Mouse (Mus musculus): ENCODE data around the gene Hyal1. TPM values are rescaled to one million over a fixed set of nuclear protein-coding genes. Genes with fewer than 3 reads are reported as not detected.
"Not testable (repeated sequence)": the region's sequence is repeated elsewhere in the genome, so short reads cannot be mapped to it uniquely, and the experiment has no call there.

Gene Hyal1
- polyA plus RNA-seq, 1 experiment from 2014 or later = 6.8 TPM

- peak overlapping the region; percentile 84 for H3K4me3 ChIP-seq
- peaks cover 38% of the 10 kb centered on the region for H3K27me3 ChIP-seq (ENCODE audit: insufficient read depth, poor library complexity, severe bottlenecking)
- peak overlapping the region; percentile 96 for H3K27ac ChIP-seq
- no peaks in the 10 kb centered on the region for H3K9me3 ChIP-seq
- peaks cover 24% of the 10 kb centered on the region for H3K36me3 ChIP-seq
- 8% methylated on average over 37 of the region's 37 CpGs for WGBS
- peaks cover 62% of the 10 kb centered on the region for H3K4me1 ChIP-seq
- no peak for DNase-seq (ENCODE audit: low spot score)
Measured at GRCm38 (mm10) chr9:107553541-107554318, 23.0 kb upstream of the Hyal1 start.

- peak; percentile 99 for DNase-seq (ENCODE audit: low spot score)
- Histone ChIP-seq H3K27ac (peak overlapping the region; percentile 96), H3K9me3 (no peaks in the 10 kb centered on the region), H3K4me3 (peak overlapping the region; percentile 84), H3K36me3 (peaks cover 31% of the 10 kb centered on the region), H3K27me3 (ENCODE audit: insufficient read depth, poor library complexity, severe bottlenecking) (peaks cover 32% of the 10 kb centered on the region), H3K4me1 (peaks cover 62% of the 10 kb centered on the region)
- WGBS = 0% methylated on average over 53 of the region's 53 CpGs
Measured at GRCm38 (mm10) chr9:107554319-107554825, 22.4 kb upstream of the Hyal1 start.

GRCm38 (mm10) chr9:107555031-107555457 is 21.7 kb upstream of the Hyal1 start:
- Histone ChIP-seq H3K27me3 (ENCODE audit: insufficient read depth, poor library complexity, severe bottlenecking) (peaks cover 25% of the 10 kb centered on the region), H3K36me3 (peaks cover 37% of the 10 kb centered on the region), H3K4me1 (peaks cover 56% of the 10 kb centered on the region), H3K9me3 (no peaks in the 10 kb centered on the region), H3K4me3 (peak overlapping the region; percentile 84), H3K27ac (peak overlapping the region; percentile 96)
- under 1% methylated on average over 23 of the region's 23 CpGs for WGBS
- peak; percentile 87 for DNase-seq (ENCODE audit: low spot score)

DNA sequence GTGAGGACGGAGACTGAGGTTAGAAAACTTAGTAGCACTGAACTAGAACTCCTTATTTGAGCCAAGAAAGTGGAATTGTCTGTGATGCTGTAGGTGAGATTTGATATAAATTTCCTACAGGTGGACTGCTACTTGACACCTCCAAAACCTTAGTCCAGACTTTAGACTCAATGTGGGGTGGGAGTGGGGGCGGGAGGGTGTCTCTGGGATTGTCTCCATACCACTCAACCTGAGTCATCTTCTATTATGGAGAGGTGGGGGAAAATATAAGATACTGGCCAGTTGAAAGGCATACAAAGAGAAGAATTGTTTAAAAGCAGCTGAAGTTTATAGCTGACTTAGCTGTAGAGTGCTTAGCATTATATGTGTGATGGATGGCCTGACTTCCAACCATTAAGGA is 21.0 kb upstream of the Hyal1 start:
- H3K4me1 ChIP-seq = peaks cover 50% of the 10 kb centered on the region

DNA sequence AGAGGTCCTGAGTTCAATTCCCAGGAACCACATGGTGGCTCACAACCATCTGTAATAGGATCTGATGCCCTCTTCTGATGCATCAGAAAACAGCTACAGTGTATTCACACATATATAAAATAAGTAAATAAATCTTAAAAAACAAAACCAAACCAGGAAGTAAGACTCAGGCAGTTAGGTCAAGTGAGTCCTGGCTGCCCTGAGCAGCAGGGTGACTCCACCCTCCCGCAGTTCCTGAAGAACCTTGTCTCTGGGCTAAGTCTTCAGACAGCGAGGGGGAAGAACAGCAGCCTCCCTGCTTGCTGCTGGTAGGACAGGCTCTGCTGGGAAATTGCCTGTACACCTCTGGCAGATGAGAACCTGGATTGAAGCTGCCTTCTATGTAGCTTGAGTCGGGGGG is 20.4 kb upstream of the Hyal1 start:
- H3K36me3 ChIP-seq = peaks cover 50% of the 10 kb centered on the region
- H3K4me1 ChIP-seq = peaks cover 43% of the 10 kb centered on the region
- peaks cover 12% of the 10 kb centered on the region; the same call in 1 of the 2 replicates for H3K27me3 ChIP-seq (ENCODE audit: insufficient read depth, poor library complexity, severe bottlenecking)
- H3K9me3 ChIP-seq = no peaks in the 10 kb centered on the region
- no peak for DNase-seq (ENCODE audit: low spot score)
- WGBS = 67% methylated on average over 3 of the region's 3 CpGs
- H3K27ac ChIP-seq = peak overlapping the region; percentile 96; the same call in 1 of the 2 replicates
- H3K4me3 ChIP-seq = peak overlapping the region; percentile 84

More for the DNA sequence above, 21.0 kb upstream of the Hyal1 start:
- no peak for DNase-seq (ENCODE audit: low spot score)
- H3K9me3 ChIP-seq = no peaks in the 10 kb centered on the region
- H3K36me3 ChIP-seq = peaks cover 44% of the 10 kb centered on the region
- H3K27me3 ChIP-seq (ENCODE audit: insufficient read depth, poor library complexity, severe bottlenecking) = peaks cover 18% of the 10 kb centered on the region
- 38% methylated on average over 2 of the region's 2 CpGs for WGBS
- H3K27ac ChIP-seq = peak overlapping the region; percentile 96
- peak overlapping the region; percentile 84 for H3K4me3 ChIP-seq

GRCm38 (mm10) chr9:107563029-107563581 is 13.6 kb upstream of the Hyal1 start, which contains the start of gene Tusc2:
TSS of gene Tusc2 (plus strand) at chr9:107563255.
- peak; percentile 99 for DNase-seq (ENCODE audit: low spot score)
- Histone ChIP-seq H3K27ac (peak within 1 kb of the TSS; percentile 85), H3K9me3 (no peaks in the 10 kb centered on the region), H3K4me1 (peaks cover 38% of the 10 kb centered on the region), H3K27me3 (ENCODE audit: insufficient read depth, poor library complexity, severe bottlenecking) (no peaks in the 10 kb centered on the region), H3K4me3 (peak within 1 kb of the TSS; percentile 91), H3K36me3 (peaks cover 58% of the 10 kb centered on the region)
- WGBS = under 1% methylated on average over 46 of the region's 46 CpGs

GRCm38 (mm10) chr9:107565556-107565955 is 11.2 kb upstream of the Hyal1 start:
- not testable (repeated sequence) for DNase-seq (ENCODE audit: low spot score); H3K4me3 ChIP-seq; H3K27me3 ChIP-seq (ENCODE audit: insufficient read depth, poor library complexity, severe bottlenecking); H3K9me3 ChIP-seq
- 47% methylated on average over 5 of the region's 5 CpGs for WGBS
- Histone ChIP-seq H3K27ac (peak overlapping the region; percentile 44; the same call in 1 of the 2 replicates), H3K4me1 (peaks cover 57% of the 10 kb centered on the region), H3K36me3 (peaks cover 37% of the 10 kb centered on the region)

- Histone ChIP-seq H3K4me1 (peaks cover 63% of the 10 kb centered on the region), H3K36me3 (peaks cover 37% of the 10 kb centered on the region), H3K27me3 (ENCODE audit: insufficient read depth, poor library complexity, severe bottlenecking) (no peaks in the 10 kb centered on the region), H3K27ac (peak overlapping the region; percentile 97), H3K9me3 (no peaks in the 10 kb centered on the region), H3K4me3 (peak overlapping the region; percentile 81; the same call in 1 of the 2 replicates)
- DNase-seq (ENCODE audit: low spot score) = no peak
- 54% methylated on average over 15 of the region's 15 CpGs for WGBS
Measured at GRCm38 (mm10) chr9:107566041-107566709, 10.6 kb upstream of the Hyal1 start.

DNA sequence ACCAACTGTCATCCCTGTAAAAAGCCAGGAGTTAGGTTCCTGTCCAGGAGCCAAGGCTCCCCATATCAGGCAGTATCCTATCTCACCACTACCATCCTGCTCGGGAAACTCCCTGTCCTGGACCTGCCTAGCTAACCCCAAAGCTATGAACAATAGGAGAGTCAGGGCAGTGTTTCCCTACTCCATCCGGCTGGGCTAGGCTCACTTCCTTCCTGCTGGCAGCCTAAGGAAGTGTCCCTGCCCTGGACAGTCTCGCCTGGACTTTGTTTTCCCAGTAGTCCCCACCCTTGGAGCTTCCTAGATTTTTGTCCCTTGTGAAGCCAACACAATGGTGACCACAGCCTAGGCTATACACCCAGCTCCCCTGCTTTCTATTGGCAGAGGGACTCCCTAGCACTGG is 9.9 kb upstream of the Hyal1 start:
- Histone ChIP-seq H3K9me3 (no peaks in the 10 kb centered on the region), H3K36me3 (peaks cover 37% of the 10 kb centered on the region), H3K4me3 (peak overlapping the region; percentile 81), H3K4me1 (peaks cover 70% of the 10 kb centered on the region), H3K27ac (peak overlapping the region; percentile 97), H3K27me3 (ENCODE audit: insufficient read depth, poor library complexity, severe bottlenecking) (no peaks in the 10 kb centered on the region)
- no peak for DNase-seq (ENCODE audit: low spot score)
- whole genome bisulfite sequencing = 49% methylated on average over 3 of the region's 3 CpGs

DNA sequence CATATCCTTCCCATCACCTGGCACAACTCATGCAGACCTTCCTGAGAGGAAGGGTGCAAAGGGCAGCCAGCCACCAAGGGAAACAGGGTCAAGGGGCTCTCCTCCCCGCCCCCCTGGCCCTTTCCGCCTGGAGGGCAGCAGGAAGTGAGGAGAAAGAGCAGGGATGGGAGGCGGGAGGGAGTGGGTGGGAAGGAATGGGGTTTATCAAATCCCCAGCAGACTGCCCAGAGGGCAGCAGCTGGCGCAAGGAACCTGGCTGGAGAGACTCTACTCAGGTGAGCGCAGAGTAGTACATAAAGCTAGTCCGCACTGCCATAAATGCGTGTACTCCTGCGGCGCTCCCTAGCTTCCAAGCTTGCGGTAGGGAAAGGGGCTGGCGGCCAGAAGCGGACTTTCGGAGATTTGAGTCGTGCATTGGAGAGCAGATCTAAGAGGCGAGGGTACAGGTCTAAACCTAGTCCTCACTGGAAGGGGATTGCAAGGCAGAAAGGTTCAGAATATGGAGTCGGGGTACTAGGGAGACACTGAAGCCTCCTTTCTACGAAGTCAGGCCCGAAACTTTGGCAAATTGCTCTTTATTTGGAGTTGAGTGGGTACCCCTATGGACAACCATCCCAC is 8.9 kb upstream of the Hyal1 start, which contains the start of gene Hyal2:
Hyal2 (plus strand) TSS at position 244 of the 618 bp plus-strand sequence.
- WGBS = 6% methylated on average over 18 of the region's 18 CpGs
- Histone ChIP-seq H3K27ac (peak within 1 kb of the TSS; percentile 97), H3K4me3 (peak within 1 kb of the TSS; percentile 81), H3K36me3 (peaks cover 41% of the 10 kb centered on the region), H3K27me3 (ENCODE audit: insufficient read depth, poor library complexity, severe bottlenecking) (no peaks in the 10 kb centered on the region), H3K4me1 (peaks cover 75% of the 10 kb centered on the region), H3K9me3 (no peaks in the 10 kb centered on the region)
- DNase-seq (ENCODE audit: low spot score) = no peak

DNA sequence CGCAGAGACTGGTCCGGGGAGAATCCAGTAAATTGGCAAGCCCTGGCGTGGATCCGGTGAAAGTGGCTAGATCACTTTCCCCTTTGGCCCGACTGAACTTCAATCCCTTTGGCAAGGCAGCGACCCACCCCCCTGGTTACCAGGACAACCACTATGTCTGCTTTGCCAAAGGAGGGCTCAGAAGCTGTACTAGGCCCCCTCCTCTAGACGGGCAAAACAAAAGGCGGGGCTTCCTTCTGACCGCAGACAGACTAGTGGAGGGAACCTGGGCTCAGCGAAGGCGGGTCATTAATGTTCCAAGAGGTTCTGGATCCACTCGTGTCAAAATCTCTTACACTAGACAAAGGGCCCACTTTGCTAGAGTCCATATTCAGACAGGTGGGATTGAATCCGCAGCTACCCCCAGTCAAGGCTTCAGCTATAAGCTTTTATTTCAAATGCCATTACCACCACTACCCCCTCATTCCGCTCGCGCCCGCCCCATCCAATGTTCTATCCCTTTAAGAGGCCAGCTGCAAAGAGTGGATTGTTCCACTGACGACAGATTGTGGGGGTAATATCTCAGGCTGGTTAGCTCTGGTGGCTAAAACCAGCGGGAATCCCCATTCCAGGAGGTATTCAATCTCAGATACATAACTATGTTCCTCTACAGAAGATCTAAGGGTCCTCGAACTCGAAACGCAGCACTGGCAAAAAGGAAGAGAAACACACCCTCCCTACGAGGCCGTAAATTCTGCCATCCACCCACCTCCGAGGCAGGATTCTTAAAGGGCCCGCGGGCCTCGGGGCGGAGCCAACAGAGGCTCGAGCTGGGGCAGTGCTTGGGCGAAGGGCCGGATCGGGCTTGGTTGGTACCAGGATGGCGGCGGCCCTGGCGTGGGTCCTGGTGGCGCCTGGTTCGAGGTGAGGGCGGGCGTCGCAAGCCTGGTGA is 8.1 kb upstream of the Hyal1 start:
- peak; percentile 94 for DNase-seq (ENCODE audit: low spot score)
- Histone ChIP-seq H3K4me3 (peak overlapping the region; percentile 81), H3K27me3 (ENCODE audit: insufficient read depth, poor library complexity, severe bottlenecking) (no peaks in the 10 kb centered on the region), H3K36me3 (peaks cover 48% of the 10 kb centered on the region), H3K27ac (peak overlapping the region; percentile 97), H3K9me3 (no peaks in the 10 kb centered on the region), H3K4me1 (peaks cover 73% of the 10 kb centered on the region)
- WGBS = under 1% methylated on average over 41 of the region's 41 CpGs

Data from heart, embryonic 10.5 days (tissue).